Mouse (Mus musculus): ENCODE results near the gene 4921524J17Rik. TPM values are rescaled to one million over a fixed set of nuclear protein-coding genes. Genes with fewer than 3 reads are reported as not detected.
A peak's percentile ranks its signal among the peaks of the same experiment; 100 is the strongest.

Gene 4921524J17Rik
- polyA plus RNA-seq, 1 experiment from 2014 or later, result 51.3 TPM

DNA sequence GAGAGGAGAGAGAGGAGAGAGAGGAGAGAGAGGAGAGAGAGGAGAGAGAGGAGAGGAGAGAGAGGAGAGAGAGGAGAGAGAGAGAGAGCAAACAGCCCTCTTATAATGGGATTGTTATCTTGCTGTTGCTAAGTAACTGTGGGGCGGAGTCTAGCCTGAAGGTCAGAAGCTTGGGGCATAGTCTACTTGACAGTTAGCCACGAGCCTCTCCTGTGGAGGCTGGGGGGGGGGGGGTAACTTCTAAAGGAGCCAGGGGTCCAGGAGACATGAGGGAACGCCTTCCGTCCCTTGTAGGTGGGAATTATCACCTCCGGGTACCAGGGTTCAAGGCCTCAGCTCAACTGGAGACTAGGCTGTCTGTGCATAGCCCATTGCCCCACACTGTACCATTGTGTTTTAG lies 3.1 kb upstream of the 4921524J17Rik start:
- no peak for ATAC-seq (ENCODE audit: insufficient number of reproducible peaks, low FRiP score, low TSS enrichment, low read depth)
- Histone ChIP-seq H3K36me3 (no peaks in the 10 kb centered on the region), H3K9me3 (no peaks in the 10 kb centered on the region), H3K4me1 (peaks cover 7% of the 10 kb centered on the region), H3K9ac (no peak overlapping the region), H3K4me3 (no peak overlapping the region), H3K27ac (no peak overlapping the region), H3K4me2 (no peak overlapping the region), H3K27me3 (no peaks in the 10 kb centered on the region)
- WGBS, result 60% methylated on average over 5 of the region's 5 CpGs

- Histone ChIP-seq H3K36me3 (no peaks in the 10 kb centered on the region), H3K27ac (no peak overlapping the region), H3K9me3 (no peaks in the 10 kb centered on the region), H3K4me1 (peaks cover 9% of the 10 kb centered on the region), H3K9ac (no peak overlapping the region), H3K27me3 (no peaks in the 10 kb centered on the region), H3K4me2 (no peak overlapping the region), H3K4me3 (no peak overlapping the region)
- ATAC-seq (ENCODE audit: insufficient number of reproducible peaks, low FRiP score, low TSS enrichment, low read depth), result no peak
- 71% methylated on average over 12 of the region's 12 CpGs for WGBS
Observed at GRCm38 (mm10) chr8:85434817-85435216, 2.2 kb upstream of the 4921524J17Rik start.

DNA sequence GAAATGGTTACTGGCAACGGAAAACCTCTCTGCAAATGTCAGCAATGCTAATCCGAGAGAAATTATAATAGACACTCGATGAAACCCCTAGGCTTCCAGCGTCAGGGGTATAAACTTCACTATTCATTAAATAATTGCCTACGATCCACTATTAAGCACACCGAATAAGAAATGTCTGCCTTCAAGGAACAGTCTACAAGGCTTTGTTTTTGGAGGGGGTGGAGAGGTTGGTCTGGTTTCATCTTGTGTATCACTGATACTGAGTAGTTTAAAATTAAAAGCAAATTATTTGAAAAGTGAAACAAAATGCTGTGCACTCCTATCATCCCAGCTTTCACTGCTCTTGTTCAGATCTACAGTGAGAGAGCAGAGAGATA lies 372 bp upstream of the 4921524J17Rik start:
- peak overlapping the region; percentile 76 for H3K4me3 ChIP-seq
- WGBS, result 3% methylated on average over 6 of the region's 6 CpGs
- H3K4me2 ChIP-seq, result peak overlapping the region; percentile 51
- H3K4me1 ChIP-seq, result peaks cover 12% of the 10 kb centered on the region
- no peaks in the 10 kb centered on the region for H3K27me3 ChIP-seq
- H3K9me3 ChIP-seq, result no peaks in the 10 kb centered on the region
- 0 out of 2 replicates have a peak overlapping the region, but pooled peaks have one; percentile 15 for H3K9ac ChIP-seq
- peak overlapping the region; percentile 97 for H3K27ac ChIP-seq
- peak; percentile 22; the same call in 1 of the 2 replicates for ATAC-seq (ENCODE audit: insufficient number of reproducible peaks, low FRiP score, low TSS enrichment, low read depth)
- H3K36me3 ChIP-seq, result no peaks in the 10 kb centered on the region

GRCm38 (mm10) chr8:85431281-85432167 lies 1.1 kb downstream of the 4921524J17Rik start:
- WGBS, result 5% methylated on average over 10 of the region's 10 CpGs
- Histone ChIP-seq H3K4me3 (peak overlapping the region; percentile 76), H3K9ac (peak overlapping the region; percentile 74), H3K27ac (peak overlapping the region; percentile 97; the same call in 1 of the 2 replicates), H3K36me3 (no peaks in the 10 kb centered on the region), H3K27me3 (no peaks in the 10 kb centered on the region), H3K4me2 (peak overlapping the region; percentile 43), H3K4me1 (peaks cover 12% of the 10 kb centered on the region), H3K9me3 (no peaks in the 10 kb centered on the region)
- no peak for ATAC-seq (ENCODE audit: insufficient number of reproducible peaks, low FRiP score, low TSS enrichment, low read depth)

- Histone ChIP-seq H3K27me3 (no peaks in the 10 kb centered on the region), H3K4me2 (peak overlapping the region; percentile 43), H3K4me1 (peaks cover 14% of the 10 kb centered on the region), H3K4me3 (peak overlapping the region; percentile 76), H3K9ac (no peak overlapping the region), H3K36me3 (no peaks in the 10 kb centered on the region), H3K27ac (peak overlapping the region; percentile 61; the same call in 1 of the 2 replicates), H3K9me3 (no peaks in the 10 kb centered on the region)
- no peak for ATAC-seq (ENCODE audit: insufficient number of reproducible peaks, low FRiP score, low TSS enrichment, low read depth)
- WGBS, result 9% methylated on average over 3 of the region's 3 CpGs
Observed at GRCm38 (mm10) chr8:85430801-85431200, 1.8 kb downstream of the 4921524J17Rik start.

DNA sequence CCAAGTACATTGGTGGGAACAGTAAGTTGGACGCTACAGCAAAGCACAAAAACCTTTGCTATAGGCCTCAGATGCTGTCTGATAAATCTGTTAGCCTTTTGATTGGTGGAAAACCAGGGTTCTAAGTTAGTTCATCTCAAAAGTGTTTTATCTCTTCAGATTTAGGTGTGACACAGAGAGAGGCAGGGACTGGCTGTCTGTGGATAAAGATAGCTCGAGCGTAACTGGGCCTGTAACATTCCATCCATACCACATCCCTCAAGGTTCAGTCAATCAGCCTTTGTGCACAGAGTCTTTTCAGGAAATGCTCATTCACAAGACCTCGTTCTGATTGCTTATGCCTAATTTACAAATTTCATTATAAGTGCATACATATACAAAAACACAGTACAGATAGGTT lies 3.4 kb downstream of the 4921524J17Rik start:
- 23% methylated on average over 4 of the region's 4 CpGs for WGBS
- H3K9me3 ChIP-seq, result no peaks in the 10 kb centered on the region
- ATAC-seq (ENCODE audit: insufficient number of reproducible peaks, low FRiP score, low TSS enrichment, low read depth), result no peak
- H3K4me3 ChIP-seq, result no peak overlapping the region
- H3K36me3 ChIP-seq, result no peaks in the 10 kb centered on the region
- no peaks in the 10 kb centered on the region for H3K27me3 ChIP-seq
- peak overlapping the region; percentile 43; the same call in 1 of the 2 replicates for H3K27ac ChIP-seq
- peaks cover 16% of the 10 kb centered on the region for H3K4me1 ChIP-seq
- 0 out of 2 replicates have a peak overlapping the region, but pooled peaks have one; percentile 7 for H3K4me2 ChIP-seq
- H3K9ac ChIP-seq, result no peak overlapping the region

- ATAC-seq (ENCODE audit: insufficient number of reproducible peaks, low FRiP score, low TSS enrichment, low read depth), result no peak
- H3K27me3 ChIP-seq, result no peaks in the 10 kb centered on the region
- no peak overlapping the region for H3K4me3 ChIP-seq
- H3K9ac ChIP-seq, result no peak overlapping the region
- H3K9me3 ChIP-seq, result no peaks in the 10 kb centered on the region
- 76% methylated on average over 4 of the region's 4 CpGs for WGBS
- H3K36me3 ChIP-seq, result no peaks in the 10 kb centered on the region; the same call in 1 of the 2 replicates
- 0 out of 2 replicates have a peak overlapping the region, but pooled peaks have one; percentile 19 for H3K27ac ChIP-seq
- no peak overlapping the region for H3K4me2 ChIP-seq
- peaks cover 16% of the 10 kb centered on the region for H3K4me1 ChIP-seq
Observed at GRCm38 (mm10) chr8:85427026-85427425, 5.6 kb downstream of the 4921524J17Rik start.

GRCm38 (mm10) chr8:85421329-85421728 lies 11.3 kb downstream of the 4921524J17Rik start:
- no peak overlapping the region for H3K4me2 ChIP-seq
- no peak for ATAC-seq (ENCODE audit: insufficient number of reproducible peaks, low FRiP score, low TSS enrichment, low read depth)
- peaks cover 9% of the 10 kb centered on the region for H3K4me1 ChIP-seq
- H3K27ac ChIP-seq, result no peak overlapping the region
- H3K4me3 ChIP-seq, result no peak overlapping the region
- H3K9ac ChIP-seq, result no peak overlapping the region
- H3K27me3 ChIP-seq, result no peaks in the 10 kb centered on the region
- no peaks in the 10 kb centered on the region for H3K9me3 ChIP-seq
- WGBS, result 93% methylated on average over 1 of the region's 1 CpGs
- peaks cover 14% of the 10 kb centered on the region for H3K36me3 ChIP-seq

DNA sequence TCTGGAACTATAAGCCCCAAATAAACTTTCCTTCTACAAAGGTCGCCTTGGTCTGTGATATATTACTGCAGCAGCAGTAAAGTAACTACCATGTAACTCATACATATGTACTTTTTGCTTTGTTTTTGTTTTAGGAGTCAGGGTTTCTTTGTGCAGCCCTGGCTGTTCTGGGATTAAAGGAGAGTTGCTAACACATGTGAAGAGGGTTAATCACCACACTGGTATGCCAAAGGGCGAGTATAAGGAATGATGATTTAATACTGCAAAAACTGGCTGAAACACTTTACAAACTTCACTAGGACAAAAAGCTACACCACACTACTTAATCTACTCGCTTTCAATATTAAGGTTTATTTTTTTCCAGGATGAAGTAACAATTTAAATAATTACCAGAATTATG lies 24.1 kb downstream of the 4921524J17Rik start:
- Histone ChIP-seq H3K27me3 (no peaks in the 10 kb centered on the region), H3K9ac (no peak overlapping the region), H3K27ac (no peak overlapping the region), H3K9me3 (no peaks in the 10 kb centered on the region), H3K36me3 (no peaks in the 10 kb centered on the region), H3K4me1 (no peaks in the 10 kb centered on the region), H3K4me2 (no peak overlapping the region), H3K4me3 (no peak overlapping the region)
- WGBS, result 81% methylated on average over 3 of the region's 3 CpGs
- ATAC-seq (ENCODE audit: insufficient number of reproducible peaks, low FRiP score, low TSS enrichment, low read depth), result no peak

DNA sequence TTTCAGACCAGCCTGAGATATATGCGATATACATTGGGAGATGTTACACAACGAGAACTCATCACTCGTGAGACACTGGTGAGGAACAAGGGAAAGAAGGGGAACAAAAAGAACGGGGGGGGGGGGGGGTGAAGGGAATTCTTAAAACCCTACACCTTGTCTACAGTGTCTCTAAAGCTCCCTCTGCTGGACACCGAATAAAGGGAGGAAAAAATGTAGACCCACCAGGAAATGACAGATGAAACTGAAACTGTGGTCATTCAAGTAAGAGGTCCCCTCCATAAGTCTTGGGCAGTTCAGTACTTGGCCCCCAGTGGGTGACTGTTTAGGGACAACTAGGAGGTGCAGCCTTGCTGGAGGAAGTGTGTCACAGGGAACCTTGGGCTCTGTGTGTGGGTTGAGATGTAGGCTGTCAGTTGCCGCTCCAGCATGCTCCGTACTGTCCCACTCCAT lies 24.6 kb downstream of the 4921524J17Rik start:
- H3K4me3 ChIP-seq, result no peak overlapping the region
- no peaks in the 10 kb centered on the region for H3K4me1 ChIP-seq
- H3K9ac ChIP-seq, result no peak overlapping the region
- H3K36me3 ChIP-seq, result no peaks in the 10 kb centered on the region
- ATAC-seq (ENCODE audit: insufficient number of reproducible peaks, low FRiP score, low TSS enrichment, low read depth), result no peak
- no peak overlapping the region for H3K4me2 ChIP-seq
- no peak overlapping the region for H3K27ac ChIP-seq
- H3K27me3 ChIP-seq, result no peaks in the 10 kb centered on the region
- H3K9me3 ChIP-seq, result no peaks in the 10 kb centered on the region
- WGBS, result 65% methylated on average over 7 of the region's 7 CpGs

GRCm38 (mm10) chr8:85405961-85406360 lies 26.7 kb downstream of the 4921524J17Rik start:
- Histone ChIP-seq H3K4me2 (no peak overlapping the region), H3K27ac (no peak overlapping the region), H3K27me3 (no peaks in the 10 kb centered on the region), H3K36me3 (no peaks in the 10 kb centered on the region), H3K9me3 (no peaks in the 10 kb centered on the region), H3K4me1 (no peaks in the 10 kb centered on the region), H3K4me3 (no peak overlapping the region), H3K9ac (no peak overlapping the region)
- WGBS, result 75% methylated on average over 10 of the region's 10 CpGs
- no peak for ATAC-seq (ENCODE audit: insufficient number of reproducible peaks, low FRiP score, low TSS enrichment, low read depth)

GRCm38 (mm10) chr8:85405418-85405817 lies 27.2 kb downstream of the 4921524J17Rik start:
- ATAC-seq (ENCODE audit: insufficient number of reproducible peaks, low FRiP score, low TSS enrichment, low read depth), result no peak
- H3K27ac ChIP-seq, result no peak overlapping the region
- WGBS, result 58% methylated on average over 3 of the region's 3 CpGs

More at GRCm38 (mm10) chr8:85405418-85405817, 27.2 kb downstream of the 4921524J17Rik start:
- Histone ChIP-seq H3K36me3 (no peaks in the 10 kb centered on the region), H3K9me3 (no peaks in the 10 kb centered on the region), H3K9ac (no peak overlapping the region), H3K4me2 (no peak overlapping the region), H3K4me3 (no peak overlapping the region), H3K4me1 (no peaks in the 10 kb centered on the region), H3K27me3 (no peaks in the 10 kb centered on the region)
